Mouse (Mus musculus) limb, embryonic 12.5 days (tissue): Measurements from ENCODE around the gene Mief2. TPM values are rescaled to one million over a fixed set of nuclear protein-coding genes. Genes with fewer than 3 reads are reported as not detected.

Experiments used
- ATAC-seq: fragments of 200-750 bp; cut with Nextera tagmentation; 2 replicates; pipeline ENCODE4 v1.8.0; 2017; ENCODE audit warnings: low read depth, moderate TSS enrichment; ENCODE audit not compliant: insufficient number of reproducible peaks, insufficient read depth, low FRiP score, low TSS enrichment
- H3K27ac ChIP-seq: fragments of 300-500 bp; sonication (generic); 2 replicates; pipeline ENCODE4 v1.5.1; 2016; ENCODE audit warnings: mild to moderate bottlenecking, moderate library complexity
- H3K27me3 ChIP-seq: fragments of 300-500 bp; sonication (generic); 2 replicates; pipeline ENCODE4 v1.6.1; 2016; ENCODE audit warnings: mild to moderate bottlenecking, moderate library complexity
- H3K36me3 ChIP-seq: fragments of 300-500 bp; sonication (generic); 2 replicates; pipeline ENCODE4 v1.6.1; 2016; ENCODE audit warnings: mild to moderate bottlenecking, moderate library complexity
- H3K4me1 ChIP-seq: fragments of 300-500 bp; sonication (generic); replicated peaks from 2 replicates; pipeline ENCODE4 v1.6.1; 2016
- H3K4me2 ChIP-seq: fragments of 300-500 bp; sonication (generic); 2 replicates; pipeline ENCODE4 v1.6.1; 2016; ENCODE audit warnings: mild to moderate bottlenecking, moderate library complexity
- H3K4me3 ChIP-seq: fragments of 300-500 bp; sonication (generic); replicated peaks from 2 replicates; pipeline ENCODE4 v1.5.1; 2016; ENCODE audit warnings: mild to moderate bottlenecking
- H3K9ac ChIP-seq: fragments of 300-500 bp; sonication (generic); replicated peaks from 2 replicates; pipeline ENCODE4 v1.6.1; 2016; ENCODE audit warnings: mild to moderate bottlenecking, moderate library complexity
- H3K9me3 ChIP-seq: fragments of 300-500 bp; sonication (generic); 2 replicates; pipeline ENCODE4 v1.6.1; 2016; ENCODE audit warnings: mild to moderate bottlenecking, moderate library complexity
- WGBS: fragments of 180-500 bp; shearing (Covaris S2); methylation state at CpG from one replicate; pipeline ENCODE4 v1.1.7; 2016; 5-methylcytosine and 5-hydroxymethylcytosine counted together
- polyA plus RNA-seq: library from polyadenylated mRNA; unstranded; fragments of >200 nt; fragmentation: Nextera tagmentation; extraction: Ambion mirVana; gene quantifications from 2 replicates; pipeline ENCODE4 v1.2.1, GENCODE M21; 2016

Mief2 gene
- polyA plus RNA-seq, 1 experiment from 2014 or later: 18.5 TPM

DNA sequence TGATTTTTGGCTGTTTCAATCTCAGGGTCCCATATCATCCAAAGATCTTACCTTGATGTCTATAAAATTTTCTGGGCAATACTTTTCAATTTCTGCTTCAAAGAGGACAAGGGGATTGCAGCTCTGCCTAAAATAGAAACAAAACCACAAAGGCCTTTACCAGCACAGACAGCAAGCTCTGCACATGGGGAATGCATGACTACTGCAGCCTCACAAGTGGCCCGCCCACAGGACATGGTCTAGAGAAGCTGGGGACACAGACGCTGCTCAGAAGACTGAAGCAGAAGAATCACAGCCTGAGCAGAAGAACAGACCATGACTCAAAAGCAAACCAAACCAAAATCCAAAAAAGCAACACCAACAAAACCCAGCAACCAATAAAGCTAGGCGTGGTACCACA is 33.5 kb downstream of the Mief2 start:
- H3K4me2 ChIP-seq: no peak overlapping the region
- no peaks in the 10 kb centered on the region for H3K27me3 ChIP-seq
- H3K9ac ChIP-seq: no peak overlapping the region
- ATAC-seq: no peak
- peaks cover 76% of the 10 kb centered on the region for H3K36me3 ChIP-seq
- WGBS: 94% methylated on average over 3 of the region's 3 CpGs
- H3K27ac ChIP-seq: no peak overlapping the region
- no peak overlapping the region for H3K4me3 ChIP-seq
- no peaks in the 10 kb centered on the region for H3K4me1 ChIP-seq
- no peaks in the 10 kb centered on the region for H3K9me3 ChIP-seq

DNA sequence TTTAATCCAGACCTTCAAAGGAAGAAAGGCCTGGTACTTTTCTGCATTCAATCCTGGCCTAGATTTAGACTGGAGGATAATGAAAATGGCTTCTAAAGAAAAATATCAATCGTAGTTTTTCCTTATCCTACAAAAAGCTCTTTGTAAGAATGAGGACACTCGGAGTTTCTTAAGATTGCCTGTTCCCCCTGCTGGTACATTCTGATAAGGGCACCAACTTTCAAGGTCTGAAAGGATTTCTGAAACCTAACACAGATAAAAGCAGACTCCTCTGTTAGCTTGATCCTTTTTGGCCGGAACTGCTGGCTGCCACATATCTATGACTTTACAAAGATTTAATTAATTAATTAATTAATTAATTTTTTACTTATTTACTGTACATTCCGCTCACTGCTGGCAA is 38.8 kb downstream of the Mief2 start:
- Histone ChIP-seq H3K9ac (no peak overlapping the region), H3K4me2 (no peak overlapping the region), H3K4me3 (no peak overlapping the region), H3K27ac (no peak overlapping the region), H3K27me3 (no peaks in the 10 kb centered on the region), H3K4me1 (no peaks in the 10 kb centered on the region), H3K9me3 (no peaks in the 10 kb centered on the region), H3K36me3 (peaks cover 29% of the 10 kb centered on the region)
- no peak for ATAC-seq
- WGBS: 91% methylated on average over 4 of the region's 4 CpGs

DNA sequence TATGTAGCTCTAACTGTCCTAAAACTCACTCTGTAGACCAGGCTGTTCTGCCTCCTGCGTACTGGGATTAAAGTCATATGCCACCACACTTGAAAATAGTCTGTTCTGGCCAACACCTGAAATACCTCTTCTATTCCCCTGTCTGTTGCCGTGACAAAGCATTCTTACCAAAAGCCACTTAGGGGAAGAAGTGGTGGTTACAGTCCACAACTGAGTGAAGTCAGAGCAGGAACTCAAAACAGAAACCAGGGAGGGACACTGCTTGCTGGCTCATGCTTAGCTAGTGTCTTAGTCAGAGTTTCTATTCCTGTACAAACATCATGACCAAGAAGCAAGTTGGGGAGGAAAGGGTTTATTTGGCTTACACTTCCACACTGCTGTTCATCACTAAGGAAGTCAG is 41.1 kb downstream of the Mief2 start:
- ATAC-seq: no peak
- 90% methylated on average over 2 of the region's 2 CpGs for WGBS
- H3K4me1 ChIP-seq: no peaks in the 10 kb centered on the region
- no peaks in the 10 kb centered on the region for H3K27me3 ChIP-seq
- H3K4me3 ChIP-seq: no peak overlapping the region
- H3K4me2 ChIP-seq: no peak overlapping the region
- no peaks in the 10 kb centered on the region for H3K9me3 ChIP-seq
- H3K27ac ChIP-seq: no peak overlapping the region
- no peak overlapping the region for H3K9ac ChIP-seq
- H3K36me3 ChIP-seq: peaks cover 19% of the 10 kb centered on the region; the same call in 1 of the 2 replicates

DNA sequence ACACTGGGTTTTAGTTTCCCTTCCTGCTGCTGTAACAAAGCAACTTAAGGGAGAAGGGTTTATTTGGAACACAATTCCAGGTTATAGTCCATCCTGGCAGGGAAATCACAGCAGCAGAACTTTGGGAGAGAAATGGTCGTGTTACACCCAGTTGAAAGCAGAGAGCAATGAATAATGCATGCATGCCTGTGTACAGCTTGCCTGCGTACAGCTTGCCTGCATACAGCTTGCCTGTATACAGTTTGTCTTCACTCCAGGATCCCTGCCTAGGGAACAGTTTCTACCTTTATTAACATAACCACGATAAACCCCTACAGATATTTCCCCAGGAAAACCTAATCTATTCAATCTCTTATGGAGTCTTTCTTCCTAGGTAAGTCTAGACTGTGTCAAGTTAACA is 42.6 kb downstream of the Mief2 start:
- H3K4me1 ChIP-seq: peaks cover 11% of the 10 kb centered on the region
- no peak overlapping the region for H3K9ac ChIP-seq
- 90% methylated on average over 3 of the region's 3 CpGs for WGBS
- no peaks in the 10 kb centered on the region for H3K9me3 ChIP-seq
- H3K27ac ChIP-seq: no peak overlapping the region
- no peak overlapping the region for H3K4me2 ChIP-seq
- no peaks in the 10 kb centered on the region for H3K27me3 ChIP-seq
- no peak for ATAC-seq
- H3K4me3 ChIP-seq: no peak overlapping the region
- H3K36me3 ChIP-seq: peaks cover 7% of the 10 kb centered on the region; the same call in 1 of the 2 replicates

DNA sequence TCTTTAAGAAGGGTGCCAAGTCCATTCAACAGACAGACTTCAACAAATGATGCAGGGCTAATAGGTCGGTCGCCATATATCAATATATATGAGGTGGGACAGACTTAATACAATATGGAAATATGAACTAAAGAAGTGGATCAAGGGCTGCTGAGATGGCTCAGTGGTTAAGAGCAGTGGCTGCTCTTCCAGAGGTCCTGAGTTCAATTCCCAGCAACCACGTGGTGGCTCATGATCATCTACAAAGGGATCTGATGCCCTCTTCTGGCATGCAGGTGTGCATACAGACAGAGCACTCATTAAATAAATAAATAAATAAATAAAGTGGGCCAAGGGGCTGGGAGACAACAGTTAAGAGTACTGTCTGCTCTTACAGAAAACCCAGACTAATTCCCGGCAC is 44.0 kb downstream of the Mief2 start:
- Histone ChIP-seq H3K4me2 (no peak overlapping the region), H3K4me1 (peaks cover 16% of the 10 kb centered on the region), H3K9ac (no peak overlapping the region), H3K27me3 (no peaks in the 10 kb centered on the region), H3K27ac (no peak overlapping the region), H3K4me3 (no peak overlapping the region), H3K36me3 (no peaks in the 10 kb centered on the region), H3K9me3 (no peaks in the 10 kb centered on the region)
- ATAC-seq: no peak
- 81% methylated on average over 4 of the region's 4 CpGs for WGBS

DNA sequence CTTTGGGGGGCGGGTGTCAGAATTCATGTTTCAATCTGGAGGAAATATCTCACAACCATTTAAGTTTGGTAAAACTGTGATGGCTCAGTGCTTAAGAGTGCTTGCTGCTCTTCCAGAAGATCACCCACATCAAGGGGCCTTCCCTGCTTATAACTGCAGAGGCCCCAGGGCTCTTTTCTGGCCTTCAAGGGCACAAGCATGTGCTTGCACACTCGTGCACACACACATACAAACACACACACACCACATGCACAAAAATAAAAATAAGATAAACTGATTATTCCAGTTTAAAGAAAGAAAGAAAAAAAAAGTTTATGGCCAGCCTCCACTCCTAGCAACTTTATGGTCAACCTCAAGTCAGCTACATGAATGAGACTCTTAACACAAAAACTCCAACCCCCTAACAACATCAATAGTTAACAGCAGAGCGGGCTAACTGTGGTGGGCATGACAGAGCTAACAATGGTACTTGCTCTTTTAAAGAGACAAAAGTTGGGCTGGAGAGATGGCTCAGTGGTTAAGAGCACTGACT is 46.0 kb downstream of the Mief2 start:
- no peak for ATAC-seq
- WGBS: 92% methylated on average over 3 of the region's 3 CpGs

DNA sequence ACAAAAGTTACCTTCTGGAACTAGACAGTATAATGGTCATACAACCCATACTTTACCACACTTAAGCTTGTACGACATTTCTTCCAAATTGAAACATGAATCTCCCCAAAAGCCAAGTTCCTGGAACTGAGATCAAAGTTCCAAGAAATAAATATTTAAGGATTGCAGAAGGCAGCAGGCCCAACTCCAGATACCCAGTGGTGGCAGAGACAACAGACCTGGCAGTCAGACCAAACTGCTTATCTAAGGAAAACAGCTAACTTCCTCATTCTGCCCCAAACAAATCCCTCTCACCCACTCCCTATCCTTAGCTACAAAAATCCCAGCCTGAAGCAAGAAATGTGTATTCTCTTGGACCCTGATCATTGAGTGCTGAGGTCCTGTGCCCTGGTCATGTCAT is 46.6 kb downstream of the Mief2 start:
- no peak for ATAC-seq
- Histone ChIP-seq H3K27me3 (no peaks in the 10 kb centered on the region), H3K27ac (no peak overlapping the region), H3K4me3 (no peak overlapping the region), H3K9ac (no peak overlapping the region), H3K4me2 (peak overlapping the region; percentile 90), H3K36me3 (peaks cover 13% of the 10 kb centered on the region), H3K4me1 (peaks cover 36% of the 10 kb centered on the region), H3K9me3 (no peaks in the 10 kb centered on the region)
- 97% methylated on average over 1 of the region's 1 CpGs for WGBS

More for the DNA sequence above, 46.0 kb downstream of the Mief2 start:
- Histone ChIP-seq H3K27ac (no peak overlapping the region), H3K36me3 (peaks cover 7% of the 10 kb centered on the region), H3K4me2 (no peak overlapping the region), H3K9ac (no peak overlapping the region), H3K27me3 (no peaks in the 10 kb centered on the region), H3K4me3 (no peak overlapping the region), H3K4me1 (peaks cover 29% of the 10 kb centered on the region), H3K9me3 (no peaks in the 10 kb centered on the region)

DNA sequence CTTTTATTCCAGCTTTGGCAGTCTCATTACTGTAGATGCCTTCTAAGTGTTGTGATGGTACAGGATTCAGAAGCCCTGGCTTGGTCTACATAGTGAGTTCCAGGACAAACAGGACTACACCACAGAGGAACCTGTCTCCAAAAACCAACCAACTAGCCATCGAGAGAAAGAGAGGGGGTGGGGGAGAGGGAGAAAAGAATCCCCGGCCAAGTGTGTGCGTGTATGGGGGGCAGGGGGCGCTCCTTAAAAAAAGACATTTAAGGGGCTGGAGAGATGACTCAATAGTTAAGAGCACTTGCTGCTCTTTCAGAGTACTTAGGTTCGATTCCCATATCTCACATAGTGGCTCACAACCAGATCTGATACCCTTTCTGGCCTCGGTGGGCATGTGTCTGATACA is 47.4 kb downstream of the Mief2 start:
- Histone ChIP-seq H3K9me3 (no peaks in the 10 kb centered on the region), H3K4me1 (peaks cover 43% of the 10 kb centered on the region), H3K4me3 (peak overlapping the region; percentile 87), H3K27ac (no peak overlapping the region), H3K9ac (peak overlapping the region; percentile 79; the same call in 1 of the 2 replicates), H3K27me3 (no peaks in the 10 kb centered on the region), H3K4me2 (peak overlapping the region; percentile 90), H3K36me3 (peaks cover 21% of the 10 kb centered on the region)
- no peak for ATAC-seq
- 63% methylated on average over 6 of the region's 6 CpGs for WGBS

DNA sequence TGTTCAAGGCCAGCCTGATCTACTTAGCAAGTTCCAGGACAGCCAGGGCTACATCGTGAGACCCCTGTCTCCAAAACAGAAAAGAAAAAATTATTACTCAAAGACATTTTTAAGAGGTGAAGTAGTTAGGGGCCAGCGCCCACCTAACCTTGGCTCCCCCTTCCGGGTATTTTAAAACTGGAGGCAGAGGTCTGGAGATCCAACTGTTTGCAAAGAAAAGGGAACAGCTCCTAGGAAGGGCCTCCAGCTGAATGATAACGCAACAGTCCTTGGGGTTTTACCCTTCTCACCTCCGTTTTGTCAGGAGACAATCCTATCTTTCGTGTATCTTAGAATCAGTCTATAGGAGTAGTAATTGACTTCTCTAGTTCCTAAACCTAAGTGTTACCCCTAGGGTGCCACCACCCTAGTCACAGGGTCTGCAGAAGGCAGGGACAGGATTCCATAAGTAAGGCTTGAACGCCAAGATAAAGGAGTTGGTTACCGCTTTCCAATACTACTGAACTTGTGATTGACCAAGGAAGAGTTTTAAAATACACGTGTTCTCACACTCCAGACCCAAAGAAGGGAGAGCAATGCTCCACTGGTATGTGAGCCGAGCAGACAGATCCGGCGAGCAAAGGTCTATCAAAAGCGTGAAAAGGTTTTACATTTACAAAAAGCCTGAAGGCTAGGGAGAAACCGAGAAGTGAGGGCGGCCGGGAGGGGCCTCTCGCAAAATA is 48.1 kb downstream of the Mief2 start:
- 5% methylated on average over 17 of the region's 17 CpGs for WGBS
- Histone ChIP-seq H3K27ac (peak overlapping the region; percentile 90; the same call in 1 of the 2 replicates), H3K36me3 (peaks cover 28% of the 10 kb centered on the region)

DNA sequence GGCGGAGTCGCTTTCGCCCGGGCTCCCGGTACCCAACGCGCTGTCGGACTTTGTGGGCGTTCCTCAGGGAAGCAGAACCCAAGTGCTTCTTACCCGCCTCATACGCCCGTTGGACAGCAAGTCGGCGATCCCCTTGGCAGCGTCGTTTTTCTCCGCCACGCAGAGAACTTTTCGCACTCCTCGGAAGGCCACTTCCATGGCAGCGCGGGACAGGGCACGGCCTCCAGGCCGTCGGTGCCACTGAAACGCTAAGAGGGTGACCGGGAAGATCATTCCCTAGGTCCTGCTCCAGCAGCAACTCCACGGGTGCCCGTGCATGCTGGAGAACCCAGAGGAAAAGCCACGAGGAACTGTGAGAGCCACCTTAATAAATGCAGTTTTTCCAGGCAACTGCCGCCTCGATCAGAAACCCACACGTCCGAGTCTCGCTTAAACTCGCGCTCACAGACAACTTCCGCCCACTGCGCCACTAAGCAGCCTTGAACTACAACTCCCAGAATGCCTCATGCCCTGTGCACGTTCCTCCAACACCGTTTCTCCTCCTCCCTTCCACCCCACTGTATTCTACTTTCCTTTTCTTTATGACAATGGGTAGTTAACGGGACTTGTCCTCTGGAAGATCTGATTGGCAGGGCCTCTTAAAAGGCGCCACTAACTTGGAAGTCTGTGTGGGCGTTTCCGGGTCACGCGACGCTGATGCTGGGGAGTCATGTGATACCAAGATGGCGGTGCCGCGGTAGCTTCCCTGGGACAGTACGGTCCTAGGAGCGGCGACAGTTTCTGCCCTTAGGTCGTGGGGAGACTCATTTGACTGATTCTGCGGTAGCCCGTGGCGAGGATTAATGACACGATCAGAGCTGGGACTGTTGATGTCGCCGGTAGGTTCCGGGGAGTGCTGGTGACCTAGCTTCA is 48.9 kb downstream of the Mief2 start, which contains the start of the genes Top3a and Smcr8:
TSS of gene Top3a (minus strand) at position 537 of the 912 bp plus-strand sequence.
TSS of gene Smcr8 (plus strand) at position 696 of the 912 bp plus-strand sequence.
- ATAC-seq: peak; percentile 92
- under 1% methylated on average over 62 of the region's 62 CpGs for WGBS
- H3K4me1 ChIP-seq: peaks cover 58% of the 10 kb centered on the region

More for the DNA sequence above, 48.1 kb downstream of the Mief2 start:
- Histone ChIP-seq H3K4me2 (peak overlapping the region; percentile 90), H3K9ac (peak overlapping the region; percentile 79), H3K4me3 (peak overlapping the region; percentile 87), H3K4me1 (peaks cover 50% of the 10 kb centered on the region), H3K27me3 (no peaks in the 10 kb centered on the region), H3K9me3 (no peaks in the 10 kb centered on the region)
- 0 out of 2 replicates have a peak, but pooled peaks have one; percentile 29 for ATAC-seq

More for the DNA sequence above, 48.9 kb downstream of the Mief2 start, which contains the start of the genes Top3a and Smcr8:
- peak within 1 kb of the TSS; percentile 90 for H3K27ac ChIP-seq
- H3K9me3 ChIP-seq: no peaks in the 10 kb centered on the region
- peak within 1 kb of the TSS; percentile 87 for H3K4me3 ChIP-seq
- H3K27me3 ChIP-seq: no peaks in the 10 kb centered on the region
- peak within 1 kb of the TSS; percentile 90 for H3K4me2 ChIP-seq
- peak within 1 kb of the TSS; percentile 79 for H3K9ac ChIP-seq
- peaks cover 34% of the 10 kb centered on the region for H3K36me3 ChIP-seq
